Mouse (Mus musculus) right cerebral cortex, postnatal 14 days (tissue): Measurements from ENCODE around the gene Slc51a.
"Not testable (repeated sequence)": the region's sequence is repeated elsewhere in the genome, so short reads cannot be mapped to it uniquely, and the experiment has no call there.

Source experiments
- DNase-seq: peaks from one replicate; pipeline ENCODE4 v3.0.0; 2022

Gene Slc51a

DNA sequence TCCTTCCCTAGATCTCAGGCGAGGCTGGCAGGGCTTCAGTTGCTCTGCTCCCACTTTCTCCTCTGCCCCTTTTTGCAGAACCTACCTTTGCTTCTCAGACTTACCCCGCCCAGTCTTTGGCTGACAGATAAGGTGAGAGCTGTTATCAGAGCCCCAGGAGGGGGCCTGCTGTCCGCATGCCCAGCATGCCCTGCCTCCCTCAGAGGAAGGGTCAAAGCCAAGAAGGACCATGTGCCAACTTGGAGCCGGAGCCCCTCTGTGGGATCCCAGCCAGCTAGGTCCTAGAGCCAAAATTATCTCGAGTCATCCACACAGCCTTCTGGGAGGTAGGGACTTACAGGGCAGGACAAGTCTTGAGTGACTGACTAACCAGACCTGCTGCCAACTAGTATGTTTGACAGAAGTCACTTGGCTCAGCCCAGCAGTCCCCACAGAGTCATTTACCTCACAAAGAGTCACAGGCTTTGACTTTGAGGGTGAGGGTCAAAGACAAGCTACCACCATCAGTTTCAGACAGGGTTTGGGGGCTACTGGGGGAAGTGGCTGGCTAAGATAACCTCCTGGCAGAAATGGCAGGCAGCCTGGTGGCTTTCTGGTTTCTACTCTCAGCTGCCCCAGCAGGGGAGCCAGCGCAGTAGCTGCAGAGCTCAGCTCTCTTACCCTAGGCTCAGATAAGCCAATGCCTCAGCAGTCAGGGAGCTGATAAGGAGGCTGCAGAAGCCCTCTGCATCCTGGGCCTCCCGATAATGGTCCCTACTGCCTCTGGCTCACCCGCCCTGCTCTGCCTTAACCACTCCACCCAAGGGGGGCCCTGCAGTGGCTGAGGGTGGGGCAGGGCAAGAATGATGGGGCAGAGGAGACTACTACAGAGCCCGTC lies 21.6 kb upstream of the Slc51a start:
- no peak for DNase-seq

DNA sequence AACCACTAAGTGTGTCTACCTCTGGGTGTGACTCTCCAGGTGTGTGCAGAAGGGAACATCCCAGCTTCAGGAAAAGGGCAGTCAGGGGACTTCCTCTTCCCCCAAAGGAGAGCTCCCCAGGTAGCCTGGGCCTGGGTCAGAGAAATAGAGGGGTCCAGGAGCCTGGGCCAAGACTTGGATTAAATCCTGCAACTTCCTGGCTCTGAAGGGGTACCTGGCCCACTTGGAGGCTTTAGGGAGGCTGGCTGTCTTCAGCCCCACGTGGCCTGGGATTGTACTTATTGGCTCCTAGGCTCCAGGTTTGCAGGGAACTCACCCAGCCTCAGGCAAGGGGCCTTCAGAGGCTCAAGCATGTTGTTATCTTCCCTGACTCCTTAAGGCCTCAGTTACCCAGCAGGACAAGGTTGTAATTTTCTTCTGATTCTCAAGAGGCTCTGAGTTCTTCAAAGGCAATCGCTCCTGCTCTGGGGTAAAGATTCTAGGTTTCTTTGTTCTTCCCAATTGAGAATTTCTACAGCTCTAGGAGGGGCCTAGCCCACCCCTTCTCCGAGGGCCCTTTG lies 20.9 kb upstream of the Slc51a start:
- no peak for DNase-seq

GRCm38 (mm10) chr16:32508035-32508434 lies 20.4 kb upstream of the Slc51a start:
- DNase-seq = no peak

- peak; percentile 64 for DNase-seq
Measured at GRCm38 (mm10) chr16:32507407-32507806, 19.7 kb upstream of the Slc51a start.

- no peak for DNase-seq
Measured at GRCm38 (mm10) chr16:32506868-32507267, 19.2 kb upstream of the Slc51a start.

- no peak for DNase-seq
Measured at GRCm38 (mm10) chr16:32506298-32506697, 18.6 kb upstream of the Slc51a start.

DNA sequence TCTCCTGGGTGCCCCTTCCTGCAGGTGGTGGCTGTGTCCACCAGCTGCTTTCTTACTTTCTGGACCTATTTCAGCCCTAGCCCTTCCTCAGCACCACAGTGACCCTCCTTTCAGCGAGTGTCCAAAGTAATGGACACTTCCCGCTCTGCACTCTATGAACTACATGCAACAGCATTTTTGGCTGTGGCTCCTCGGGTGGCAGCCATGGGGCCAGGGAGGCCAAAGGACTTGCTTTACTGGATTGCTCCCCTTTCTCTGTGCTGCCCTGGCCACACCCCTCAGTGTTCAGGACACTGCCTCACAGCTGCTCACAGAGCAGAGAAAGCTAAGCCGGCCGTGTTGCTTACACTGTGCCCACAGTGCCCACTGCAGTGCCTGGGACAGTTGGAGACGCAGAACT lies 16.0 kb upstream of the Slc51a start:
- no peak for DNase-seq

DNA sequence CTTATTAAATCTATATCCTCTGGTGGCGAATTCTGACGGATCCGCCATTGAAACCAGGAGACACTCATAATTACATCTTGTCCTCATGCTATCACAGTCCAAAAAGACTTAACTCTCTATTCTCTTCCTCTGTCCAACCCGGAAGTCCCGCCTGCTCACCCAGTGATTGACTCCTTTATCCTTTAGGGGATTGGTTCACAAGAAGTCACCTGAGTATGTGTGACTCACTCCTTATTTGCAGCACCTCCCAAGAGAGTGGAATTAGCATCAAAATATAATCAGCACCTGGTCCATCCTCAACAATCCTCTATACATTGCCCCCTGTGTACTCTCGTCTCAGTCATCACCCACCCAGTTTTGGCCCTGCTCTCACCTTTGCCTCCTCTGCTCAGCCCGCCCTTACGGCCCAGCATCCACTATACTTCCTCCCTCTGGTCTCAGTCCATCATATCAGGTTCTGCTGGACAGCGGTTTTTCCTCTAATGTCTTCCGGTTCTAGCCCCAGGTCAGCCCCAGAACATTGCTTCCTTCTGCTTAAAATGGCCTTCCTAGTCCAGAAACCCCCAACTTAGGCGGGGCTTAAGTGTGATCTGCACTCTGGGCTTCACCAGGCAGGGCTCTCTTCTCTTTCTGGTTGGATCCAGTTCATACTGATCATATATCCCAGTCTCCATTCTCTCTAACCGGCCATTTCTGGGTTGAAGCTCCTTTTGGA lies 15.1 kb upstream of the Slc51a start:
- DNase-seq = no peak

DNA sequence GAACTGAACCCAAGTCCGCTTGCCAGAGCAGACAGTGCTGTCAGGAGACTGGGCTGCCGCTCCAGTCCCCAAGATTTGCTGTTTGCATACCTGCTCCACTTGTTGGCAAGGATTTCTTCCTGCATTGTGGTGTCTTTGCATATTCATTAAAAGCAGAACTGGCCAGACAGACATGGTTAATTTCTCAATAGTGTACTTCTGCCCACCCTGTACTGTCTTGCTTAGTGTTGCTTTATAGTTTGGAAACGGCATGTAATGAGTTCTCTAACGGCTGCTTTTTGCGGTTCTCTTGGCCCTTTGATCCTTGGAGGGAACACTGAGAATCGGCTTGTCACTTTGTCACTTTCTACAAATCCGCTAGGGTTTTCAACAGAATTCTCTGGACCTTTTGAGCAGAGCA lies 13.8 kb upstream of the Slc51a start:
- DNase-seq = no peak

DNA sequence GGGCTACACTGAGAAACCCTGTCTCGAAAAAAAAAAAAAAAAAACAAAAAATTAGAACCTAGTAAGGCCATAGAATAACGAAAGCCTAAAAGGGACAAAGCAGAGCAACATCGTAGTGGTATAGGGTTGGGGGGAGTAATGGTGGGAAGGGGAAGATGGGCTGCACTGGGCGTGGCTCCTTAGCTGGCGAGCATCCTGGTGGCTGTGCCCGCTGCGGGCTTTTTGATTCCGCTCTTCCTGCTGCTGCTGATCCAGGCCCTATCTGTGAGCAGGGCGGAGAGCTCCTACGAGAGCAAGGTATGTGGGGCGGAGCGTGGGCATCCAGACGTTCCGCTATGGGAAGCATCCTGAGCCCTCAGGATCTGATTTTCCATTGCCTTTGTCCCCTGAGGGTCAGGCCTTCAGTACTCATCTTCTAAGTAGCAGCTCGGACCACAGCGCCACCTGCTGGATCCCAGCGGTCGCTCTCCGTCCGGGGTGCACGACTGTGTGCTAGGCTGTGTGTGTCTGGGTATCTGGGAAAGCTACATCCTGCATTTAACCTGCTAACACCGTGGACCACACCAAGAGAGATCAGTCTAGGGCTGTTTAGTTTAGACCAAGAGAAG lies 11.9 kb upstream of the Slc51a start:
- DNase-seq = peak; percentile 84

- DNase-seq = no peak
Measured at GRCm38 (mm10) chr16:32498996-32499395, 11.3 kb upstream of the Slc51a start.

DNA sequence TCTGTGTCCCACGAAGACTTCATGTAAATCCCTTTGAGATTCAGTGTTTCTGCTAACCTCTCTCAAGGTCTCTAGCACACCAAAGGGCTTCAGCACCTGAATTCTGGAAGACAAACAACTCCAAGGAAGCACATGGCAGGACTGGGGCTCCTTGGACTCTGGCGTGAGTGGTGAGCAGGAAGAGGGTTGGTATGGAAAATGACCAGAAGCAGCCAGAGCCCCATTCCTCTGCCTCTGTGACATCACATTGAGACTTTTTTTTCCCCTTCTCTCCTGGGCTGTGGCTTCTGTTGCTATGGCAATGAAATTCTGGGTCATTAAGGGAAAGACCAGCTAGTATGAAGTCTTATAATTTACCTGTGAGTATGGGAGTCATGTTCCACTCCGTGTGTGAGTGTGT lies 8.3 kb upstream of the Slc51a start, which contains the start of gene Zdhhc19:
Zdhhc19 (plus strand) TSS at position 301 of the 400 bp plus-strand sequence.
- DNase-seq = no peak

GRCm38 (mm10) chr16:32494371-32494770 lies 6.7 kb upstream of the Slc51a start:
- not testable (repeated sequence) for DNase-seq

GRCm38 (mm10) chr16:32488939-32489338 lies 1.3 kb upstream of the Slc51a start:
- no peak for DNase-seq

GRCm38 (mm10) chr16:32486046-32486445 lies 1.6 kb downstream of the Slc51a start:
- DNase-seq = no peak

GRCm38 (mm10) chr16:32485209-32485608 lies 2.5 kb downstream of the Slc51a start:
- no peak for DNase-seq

GRCm38 (mm10) chr16:32484431-32484871 lies 3.2 kb downstream of the Slc51a start:
- no peak for DNase-seq

GRCm38 (mm10) chr16:32479415-32479814 lies 8.3 kb downstream of the Slc51a start:
- no peak for DNase-seq

DNA sequence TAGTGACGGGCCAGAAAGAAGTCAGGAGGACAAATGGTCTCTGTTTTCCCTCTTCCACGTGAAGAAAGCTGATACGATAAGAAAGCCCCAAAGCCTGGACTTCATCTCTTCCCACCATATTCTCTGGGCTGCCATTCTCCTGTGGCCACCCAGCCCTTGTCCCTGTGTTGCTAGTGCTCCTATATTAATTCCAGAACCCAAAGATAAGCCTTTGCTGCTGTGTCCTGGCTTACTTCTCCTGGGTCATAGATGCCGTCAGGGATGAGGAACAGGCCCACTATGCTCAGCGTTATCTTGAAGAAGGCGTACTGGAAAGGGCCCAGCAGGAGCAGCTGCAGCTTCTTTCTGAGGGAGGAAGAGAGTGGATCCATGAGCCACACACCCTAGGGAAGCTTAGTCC lies 10.4 kb downstream of the Slc51a start:
- no peak for DNase-seq

GRCm38 (mm10) chr16:32472276-32473015 lies 15.2 kb downstream of the Slc51a start:
- DNase-seq = no peak

- no peak for DNase-seq
Measured at GRCm38 (mm10) chr16:32469404-32470105, 18.1 kb downstream of the Slc51a start.

DNA sequence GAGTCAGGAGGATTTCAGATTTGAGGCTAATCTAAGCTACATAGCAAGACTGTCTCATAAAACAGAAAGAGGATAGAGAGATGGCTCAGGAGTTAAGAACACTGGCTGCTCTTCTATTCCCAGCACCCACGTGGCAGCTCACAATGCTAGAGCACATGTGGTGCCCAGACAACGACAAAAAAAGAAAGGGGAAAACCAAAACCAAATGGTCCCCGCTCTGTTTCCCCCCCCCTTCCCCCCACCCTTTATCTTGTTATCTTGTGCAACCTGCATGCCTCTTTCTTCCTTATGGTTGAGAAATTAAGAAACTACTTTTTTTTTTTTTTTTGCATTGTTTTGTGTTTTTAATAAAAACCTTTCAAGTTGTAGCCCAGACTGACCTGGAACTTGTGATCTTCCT lies 19.2 kb downstream of the Slc51a start:
- DNase-seq = no peak
